Comparison of ENCODE assay signal across 8 mouse cellular contexts in the genomic region with DNA sequence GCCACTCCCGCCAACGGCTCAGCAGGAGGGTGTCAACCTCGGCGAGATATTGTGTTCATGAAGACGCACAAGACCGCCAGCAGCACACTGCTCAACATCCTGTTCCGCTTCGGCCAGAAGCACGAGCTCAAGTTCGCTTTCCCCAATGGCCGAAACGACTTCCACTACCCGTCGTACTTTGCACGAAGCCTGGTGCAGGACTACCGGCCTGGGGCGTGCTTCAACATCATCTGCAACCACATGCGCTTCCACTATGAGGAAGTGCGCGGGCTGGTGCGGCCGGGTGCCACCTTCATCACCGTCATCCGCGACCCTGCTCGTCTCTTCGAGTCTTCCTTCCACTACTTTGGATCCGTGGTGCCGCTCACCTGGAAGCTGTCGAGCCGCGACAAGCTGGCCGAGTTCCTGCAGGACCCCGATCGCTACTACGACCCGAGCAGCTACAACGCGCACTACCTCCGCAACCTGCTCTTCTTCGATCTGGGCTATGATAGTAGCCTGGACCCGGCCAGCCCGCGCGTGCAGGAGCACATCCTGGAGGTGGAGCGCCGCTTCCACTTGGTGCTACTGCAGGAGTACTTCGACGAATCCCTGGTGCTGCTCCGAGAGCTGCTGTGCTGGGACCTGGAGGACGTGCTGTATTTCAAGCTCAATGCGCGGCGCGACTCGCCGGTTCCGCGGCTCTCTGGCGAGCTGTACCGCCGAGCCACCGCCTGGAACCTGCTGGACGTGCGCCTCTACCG. TPM values are rescaled to one million over a fixed set of nuclear protein-coding genes. Genes with fewer than 3 reads are reported as not detected.
DNase-seq lines count a peak whose midpoint lies in the region; ATAC-seq lines count a peak whose summit lies in the region.

No protein-coding gene starts in this region.

- H3K36me3 ChIP-seq in embryonic facial prominence, embryonic 13.5 days = no peaks in the 10 kb centered on the region
- peaks cover 7% of the 10 kb centered on the region; the same call in 1 of the 2 replicates for H3K36me3 ChIP-seq in intestine, embryonic 16.5 days (ENCODE audit: control insufficient read depth, insufficient read depth, low read length)
- H3K36me3 ChIP-seq in midbrain, embryonic 13.5 days = no peaks in the 10 kb centered on the region

- no peak overlapping the region for H3K27ac ChIP-seq in embryonic facial prominence, embryonic 13.5 days
- no peak overlapping the region for H3K27ac ChIP-seq in intestine, embryonic 16.5 days (ENCODE audit: low read length)
- H3K27ac ChIP-seq in midbrain, embryonic 13.5 days = no peak overlapping the region

- peaks cover 51% of the 10 kb centered on the region for H3K27me3 ChIP-seq in embryonic facial prominence, embryonic 13.5 days
- peaks cover 12% of the 10 kb centered on the region for H3K27me3 ChIP-seq in intestine, embryonic 16.5 days (replicated peaks; ENCODE audit: control insufficient read depth, insufficient read depth, low read length)
- peaks cover 45% of the 10 kb centered on the region for H3K27me3 ChIP-seq in midbrain, embryonic 13.5 days

- H3K4me1 ChIP-seq in embryonic facial prominence, embryonic 13.5 days = peaks cover 10% of the 10 kb centered on the region
- H3K4me1 ChIP-seq in intestine, embryonic 16.5 days (ENCODE audit: control insufficient read depth, insufficient read depth, low read length) = no peaks in the 10 kb centered on the region
- peaks cover 8% of the 10 kb centered on the region; the same call in 1 of the 2 replicates for H3K4me1 ChIP-seq in midbrain, embryonic 13.5 days (replicated peaks)

- H3K9ac ChIP-seq in embryonic facial prominence, embryonic 13.5 days = peak overlapping the region; percentile 52
- H3K9ac ChIP-seq in intestine, embryonic 16.5 days (ENCODE audit: low read depth, low read length) = 0 out of 2 replicates have a peak overlapping the region, but pooled peaks have one; percentile 4
- 0 out of 2 replicates have a peak overlapping the region, but pooled peaks have one; percentile 23 for H3K9ac ChIP-seq in midbrain, embryonic 13.5 days (replicated peaks)

- no peaks in the 10 kb centered on the region for H3K9me3 ChIP-seq in embryonic facial prominence, embryonic 13.5 days
- H3K9me3 ChIP-seq in intestine, embryonic 16.5 days (ENCODE audit: control insufficient read depth, low read length) = no peaks in the 10 kb centered on the region
- H3K9me3 ChIP-seq in midbrain, embryonic 13.5 days = no peaks in the 10 kb centered on the region

- DNase-seq in right cerebral cortex, postnatal 4 days = peak; percentile 22
- DNase-seq in right cerebral cortex, adult 18-20 months = no peak
- DNase-seq in frontal cortex, postnatal 10 days (ENCODE audit: low spot score in 2 of 2) = no peak
- no peak for DNase-seq in thymus, postnatal 10 days (ENCODE audit: low spot score in 2 of 2)
- no peak for DNase-seq in adrenal gland, postnatal 4 days (ENCODE audit: low spot score in 2 of 2)

- no peak for ATAC-seq in embryonic facial prominence, embryonic 13.5 days (ENCODE audit: insufficient number of reproducible peaks, insufficient read depth, low FRiP score, low TSS enrichment, low read depth)
- no peak for ATAC-seq in intestine, embryonic 16.5 days
- no peak for ATAC-seq in midbrain, embryonic 13.5 days

- peak overlapping the region; percentile 65 for H3K4me2 ChIP-seq in embryonic facial prominence, embryonic 13.5 days
- peak overlapping the region; percentile 40 for H3K4me2 ChIP-seq in intestine, embryonic 16.5 days (ENCODE audit: low read depth, low read length)
- H3K4me2 ChIP-seq in midbrain, embryonic 13.5 days (replicated peaks) = peak overlapping the region; percentile 49

- WGBS in embryonic facial prominence, embryonic 13.5 days = 5% methylated on average over 66 of the region's 66 CpGs
- WGBS in intestine, embryonic 16.5 days = 18% methylated on average over 66 of the region's 66 CpGs
- 7% methylated on average over 66 of the region's 66 CpGs for WGBS in midbrain, embryonic 13.5 days

- peak overlapping the region; percentile 39 for H3K4me3 ChIP-seq in embryonic facial prominence, embryonic 13.5 days
- H3K4me3 ChIP-seq in intestine, embryonic 16.5 days (ENCODE audit: low read length) = peak overlapping the region; percentile 33
- peak overlapping the region; percentile 30 for H3K4me3 ChIP-seq in midbrain, embryonic 13.5 days (replicated peaks)

RNA-seq across cellular contexts. Expression of gene Gal3st1, which starts 14.7 kb away (rescaled TPM):
- polyA plus RNA-seq in embryonic facial prominence, embryonic 13.5 days (2015; fragmentation: Nextera tagmentation; extraction: Ambion mirVana) = 2.3 and 2.6 TPM in 2 replicates
- 20.1 and 33.3 TPM in 2 replicates for polyA plus RNA-seq in intestine, embryonic 16.5 days (2015; fragmentation: Nextera tagmentation; extraction: Ambion mirVana)
- polyA plus RNA-seq in midbrain, embryonic 13.5 days (2015; fragmentation: Nextera tagmentation; extraction: Ambion mirVana) = 1.4 and 1.5 TPM in 2 replicates
- total RNA-seq in adrenal gland, postnatal 4 days (2021) = 1 to 10 TPM; 2.0 to 3.0 TPM

RNA-seq across cellular contexts. Expression of gene 4930556J24Rik, which starts 21.6 kb away (rescaled TPM):
- polyA plus RNA-seq in embryonic facial prominence, embryonic 13.5 days (2015; fragmentation: Nextera tagmentation; extraction: Ambion mirVana) = 0.17 TPM in 1 of 2 replicates, not detected in the other
- polyA plus RNA-seq in intestine, embryonic 16.5 days (2015; fragmentation: Nextera tagmentation; extraction: Ambion mirVana) = 0.11 TPM in 1 of 2 replicates, not detected in the other
- polyA plus RNA-seq in midbrain, embryonic 13.5 days (2015; fragmentation: Nextera tagmentation; extraction: Ambion mirVana) = 0.13 TPM in 1 of 2 replicates, not detected in the other
- total RNA-seq in adrenal gland, postnatal 4 days (2021) = under 1 TPM in 1 of 2 experiments, not detected in 1; 0.25 TPM

RNA-seq across cellular contexts. Expression of gene Sec14l4, which starts 33.1 kb away (rescaled TPM):
- polyA plus RNA-seq in embryonic facial prominence, embryonic 13.5 days (2015; fragmentation: Nextera tagmentation; extraction: Ambion mirVana) = 0.52 and 0.85 TPM in 2 replicates
- polyA plus RNA-seq in intestine, embryonic 16.5 days (2015; fragmentation: Nextera tagmentation; extraction: Ambion mirVana) = 0.47 and 0.56 TPM in 2 replicates
- polyA plus RNA-seq in midbrain, embryonic 13.5 days (2015; fragmentation: Nextera tagmentation; extraction: Ambion mirVana) = not detected in 2 replicates
- total RNA-seq in adrenal gland, postnatal 4 days (2021) = 1 to 10 TPM; 2.4 to 5.0 TPM

RNA-seq across cellular contexts. Expression of gene Pes1, which starts 34.4 kb away (rescaled TPM):
- 78.6 and 80.9 TPM in 2 replicates for polyA plus RNA-seq in embryonic facial prominence, embryonic 13.5 days (2015; fragmentation: Nextera tagmentation; extraction: Ambion mirVana)
- polyA plus RNA-seq in intestine, embryonic 16.5 days (2015; fragmentation: Nextera tagmentation; extraction: Ambion mirVana) = 73.3 and 79.4 TPM in 2 replicates
- polyA plus RNA-seq in midbrain, embryonic 13.5 days (2015; fragmentation: Nextera tagmentation; extraction: Ambion mirVana) = 67.5 and 70.2 TPM in 2 replicates
- 10 to 100 TPM; 79.7 to 80.7 TPM for total RNA-seq in adrenal gland, postnatal 4 days (2021)
